Mouse (Mus musculus) midbrain, embryonic 12.5 days (tissue): ENCODE data around the gene Insl6. TPM values are rescaled to one million over a fixed set of nuclear protein-coding genes. Genes with fewer than 3 reads are reported as not detected.
A peak's percentile ranks its signal among the peaks of the same experiment; 100 is the strongest.

Experiments used
- ATAC-seq: fragments of 200-750 bp; cut with Nextera tagmentation; 2 replicates; pipeline ENCODE4 v1.8.0; 2017; ENCODE audit warnings: low read depth, moderate TSS enrichment, moderate library complexity; ENCODE audit not compliant: low FRiP score
- H3K27ac ChIP-seq: fragments of 300-500 bp; sonication (generic); replicated peaks from 2 replicates; pipeline ENCODE4 v1.5.1; 2016; ENCODE audit warnings: mild to moderate bottlenecking
- H3K27me3 ChIP-seq: fragments of 300-500 bp; sonication (generic); 2 replicates; pipeline ENCODE4 v1.6.1; 2016; ENCODE audit warnings: mild to moderate bottlenecking
- H3K36me3 ChIP-seq: fragments of 300-500 bp; sonication (generic); 2 replicates; pipeline ENCODE4 v1.6.1; 2016
- H3K4me1 ChIP-seq: fragments of 300-500 bp; sonication (generic); 2 replicates; pipeline ENCODE4 v1.6.1; 2016
- H3K4me2 ChIP-seq: fragments of 300-500 bp; sonication (generic); replicated peaks from 2 replicates; pipeline ENCODE4 v1.6.1; 2016; ENCODE audit warnings: mild to moderate bottlenecking, moderate library complexity
- H3K4me3 ChIP-seq: fragments of 300-500 bp; sonication (generic); 2 replicates; pipeline ENCODE4 v1.5.1; 2016; ENCODE audit warnings: mild to moderate bottlenecking
- H3K9ac ChIP-seq: fragments of 300-500 bp; sonication (generic); replicated peaks from 2 replicates; pipeline ENCODE4 v1.6.1; 2016; ENCODE audit warnings: mild to moderate bottlenecking, moderate library complexity
- H3K9me3 ChIP-seq: fragments of 300-500 bp; sonication (generic); 2 replicates; pipeline ENCODE4 v1.6.1; 2016; ENCODE audit warnings: mild to moderate bottlenecking
- WGBS: fragments of 180-500 bp; shearing (Covaris S2); methylation state at CpG from one replicate; pipeline ENCODE4 v1.1.7; 2016; 5-methylcytosine and 5-hydroxymethylcytosine counted together
- polyA plus RNA-seq: library from polyadenylated mRNA; unstranded; fragments of >200 nt; fragmentation: Nextera tagmentation; extraction: Ambion mirVana; gene quantifications from 2 replicates; pipeline ENCODE4 v1.2.1, GENCODE M21; 2016

Insl6 gene
- polyA plus RNA-seq, 1 experiment from 2014 or later, result 5.9 TPM

DNA sequence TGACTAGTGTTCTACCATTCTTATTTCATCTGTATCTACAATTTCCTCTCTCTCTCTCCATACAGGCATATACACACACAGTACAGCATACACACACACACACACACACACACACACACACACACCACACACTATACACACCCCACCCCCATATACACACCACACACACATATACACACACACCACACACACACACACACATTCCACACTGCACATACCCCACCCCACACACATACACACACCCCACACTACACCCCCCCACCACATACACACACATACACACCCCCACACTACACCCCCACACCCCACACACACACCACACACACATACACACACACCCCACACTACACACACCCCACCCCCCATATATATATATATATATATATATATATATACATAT is 19.7 kb upstream of the Insl6 start:
- no peak for ATAC-seq
- Histone ChIP-seq H3K27ac (no peak overlapping the region), H3K4me2 (no peak overlapping the region), H3K27me3 (no peaks in the 10 kb centered on the region), H3K9ac (no peak overlapping the region), H3K4me3 (no peak overlapping the region), H3K9me3 (no peaks in the 10 kb centered on the region), H3K36me3 (no peaks in the 10 kb centered on the region), H3K4me1 (no peaks in the 10 kb centered on the region)

DNA sequence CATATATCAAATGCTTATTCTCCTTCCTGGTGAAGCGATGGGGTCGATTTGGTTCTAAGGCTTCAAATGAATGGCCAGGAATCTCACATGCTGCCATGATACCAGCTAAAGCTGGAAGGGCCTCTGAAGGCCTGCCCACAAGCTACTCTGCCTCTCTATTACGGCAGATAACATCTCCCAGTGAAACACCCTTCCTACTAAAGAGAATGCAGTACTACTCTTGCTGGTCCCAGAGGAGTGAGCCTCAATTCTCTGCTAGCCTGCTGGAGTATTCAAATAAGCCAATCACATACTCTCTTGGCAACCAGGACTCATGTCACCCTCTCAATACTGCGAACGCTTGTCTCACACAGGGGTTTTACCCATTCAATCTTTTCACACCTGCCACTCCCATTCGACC is 17.1 kb upstream of the Insl6 start:
- WGBS, result 83% methylated on average over 6 of the region's 6 CpGs
- H3K9me3 ChIP-seq, result no peaks in the 10 kb centered on the region
- H3K36me3 ChIP-seq, result no peaks in the 10 kb centered on the region
- H3K9ac ChIP-seq, result no peak overlapping the region
- H3K4me2 ChIP-seq, result no peak overlapping the region
- H3K4me1 ChIP-seq, result no peaks in the 10 kb centered on the region
- no peak overlapping the region for H3K27ac ChIP-seq
- no peak overlapping the region for H3K4me3 ChIP-seq
- no peak for ATAC-seq
- no peaks in the 10 kb centered on the region for H3K27me3 ChIP-seq

DNA sequence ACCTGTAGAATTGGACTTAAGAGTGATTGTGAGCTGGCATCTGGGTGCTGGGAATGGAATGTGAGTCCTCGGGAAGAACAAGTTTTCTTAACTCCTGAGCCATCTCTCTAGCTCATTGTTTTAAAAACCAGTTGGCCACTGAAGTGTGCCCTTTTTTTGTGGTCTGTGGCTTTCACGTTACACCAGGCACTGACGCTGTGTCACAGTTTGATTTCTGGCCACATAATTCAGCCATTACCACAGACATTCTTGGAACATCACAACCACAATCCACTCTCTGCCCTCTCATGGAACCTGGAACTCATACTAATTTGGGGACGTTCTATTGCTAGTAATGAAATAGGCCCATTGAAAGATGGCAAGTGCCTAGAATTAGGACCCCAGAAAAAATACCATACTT is 15.9 kb upstream of the Insl6 start:
- H3K9ac ChIP-seq, result no peak overlapping the region
- no peak overlapping the region for H3K27ac ChIP-seq
- H3K36me3 ChIP-seq, result no peaks in the 10 kb centered on the region
- H3K4me3 ChIP-seq, result no peak overlapping the region
- H3K4me1 ChIP-seq, result no peaks in the 10 kb centered on the region
- WGBS, result 90% methylated on average over 4 of the region's 4 CpGs
- no peak overlapping the region for H3K4me2 ChIP-seq
- no peaks in the 10 kb centered on the region for H3K27me3 ChIP-seq
- ATAC-seq, result no peak
- H3K9me3 ChIP-seq, result no peaks in the 10 kb centered on the region

- 79% methylated on average over 2 of the region's 2 CpGs for WGBS
- Histone ChIP-seq H3K9ac (no peak overlapping the region), H3K4me1 (peaks cover 8% of the 10 kb centered on the region; the same call in 1 of the 2 replicates), H3K4me2 (no peak overlapping the region), H3K27ac (no peak overlapping the region), H3K27me3 (peaks cover 8% of the 10 kb centered on the region; the same call in 1 of the 2 replicates), H3K4me3 (no peak overlapping the region), H3K36me3 (no peaks in the 10 kb centered on the region), H3K9me3 (no peaks in the 10 kb centered on the region)
- no peak for ATAC-seq
Observed at GRCm38 (mm10) chr19:29336624-29337023, 11.5 kb upstream of the Insl6 start.

DNA sequence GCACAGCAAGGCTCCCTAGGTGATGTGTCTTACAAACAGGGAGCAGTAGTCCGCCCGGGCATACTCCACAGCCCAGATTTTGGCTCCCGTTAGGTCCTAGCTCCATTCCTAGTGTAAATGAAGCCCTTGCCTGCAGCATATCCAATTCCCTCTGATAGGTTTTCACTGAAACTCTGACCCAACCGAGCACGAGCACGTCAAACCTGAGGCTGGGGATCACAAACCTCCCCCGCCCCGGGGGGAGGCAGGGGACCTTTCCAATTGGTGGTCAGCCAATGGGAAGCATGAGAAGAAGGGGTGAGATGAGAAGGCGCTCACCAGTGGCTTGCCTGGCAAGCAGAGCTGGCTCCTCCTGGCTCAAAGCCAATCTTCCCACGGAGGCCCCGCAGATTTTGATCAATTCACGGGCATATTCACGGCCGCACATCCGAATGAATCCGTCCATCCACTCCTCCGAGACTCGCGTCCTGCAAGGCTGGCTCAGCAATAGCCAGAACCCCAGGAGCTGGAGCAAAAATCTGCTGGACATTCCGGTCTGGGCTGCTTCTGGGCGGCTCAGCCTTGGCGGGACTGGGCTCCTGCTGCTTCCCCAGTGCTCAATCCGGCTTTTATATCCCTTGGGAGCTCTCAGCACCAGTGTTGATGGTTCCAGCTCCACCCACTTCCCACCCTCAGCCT is 9.1 kb upstream of the Insl6 start, which contains the start of gene Rln1:
Gene Rln1, minus strand, starts transcription at position 603 of the 678 bp plus-strand sequence.
- Histone ChIP-seq H3K9ac (peak within 1 kb of the TSS; percentile 56), H3K9me3 (no peaks in the 10 kb centered on the region), H3K4me2 (peak within 1 kb of the TSS; percentile 60), H3K4me1 (peaks cover 8% of the 10 kb centered on the region; the same call in 1 of the 2 replicates), H3K4me3 (peak within 1 kb of the TSS; percentile 43), H3K36me3 (no peaks in the 10 kb centered on the region), H3K27me3 (peaks cover 8% of the 10 kb centered on the region; the same call in 1 of the 2 replicates), H3K27ac (no peak within 1 kb of the TSS)
- 3% methylated on average over 23 of the region's 23 CpGs for WGBS
- peak; percentile 68; the same call in 1 of the 2 replicates for ATAC-seq

- Histone ChIP-seq H3K27ac (no peak overlapping the region), H3K36me3 (no peaks in the 10 kb centered on the region), H3K9me3 (no peaks in the 10 kb centered on the region), H3K27me3 (peaks cover 11% of the 10 kb centered on the region), H3K4me1 (0 out of 2 replicates have a peak, but pooled peaks cover 2% of the 10 kb centered on the region), H3K4me3 (no peak overlapping the region), H3K4me2 (no peak overlapping the region), H3K9ac (no peak overlapping the region)
- ATAC-seq, result no peak
- WGBS, result 81% methylated on average over 13 of the region's 13 CpGs
Observed at GRCm38 (mm10) chr19:29326822-29327552, 1.8 kb upstream of the Insl6 start.

DNA sequence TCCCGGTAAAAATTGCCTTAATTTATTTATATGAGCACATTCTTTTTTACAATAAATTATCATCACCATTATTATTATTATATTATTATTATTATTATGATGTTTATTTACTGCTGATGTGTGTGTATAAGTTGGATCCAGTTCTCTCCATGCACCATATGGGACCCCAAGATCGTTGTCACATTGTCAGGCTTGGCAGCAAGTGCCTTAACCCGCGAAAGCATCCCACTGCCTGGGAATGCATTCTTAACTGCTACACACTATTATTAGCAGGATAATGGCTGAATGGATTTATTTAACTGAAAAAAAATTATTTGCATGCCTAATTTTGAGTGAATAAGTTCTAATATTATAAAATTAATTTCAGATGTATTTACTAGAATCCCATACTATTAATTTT is 1.2 kb upstream of the Insl6 start:
- no peaks in the 10 kb centered on the region for H3K36me3 ChIP-seq
- no peaks in the 10 kb centered on the region for H3K9me3 ChIP-seq
- H3K4me1 ChIP-seq, result 0 out of 2 replicates have a peak, but pooled peaks cover 2% of the 10 kb centered on the region
- no peak overlapping the region for H3K4me2 ChIP-seq
- peaks cover 11% of the 10 kb centered on the region for H3K27me3 ChIP-seq
- H3K4me3 ChIP-seq, result no peak overlapping the region
- no peak overlapping the region for H3K27ac ChIP-seq
- no peak overlapping the region for H3K9ac ChIP-seq
- ATAC-seq, result no peak
- 92% methylated on average over 4 of the region's 4 CpGs for WGBS

GRCm38 (mm10) chr19:29325852-29326180 is 660 bp upstream of the Insl6 start:
- WGBS, result 72% methylated on average over 9 of the region's 9 CpGs

GRCm38 (mm10) chr19:29323416-29324049 is 1.6 kb downstream of the Insl6 start:
- no peak for ATAC-seq
- no peaks in the 10 kb centered on the region for H3K9me3 ChIP-seq

More at GRCm38 (mm10) chr19:29325852-29326180, 660 bp upstream of the Insl6 start:
- Histone ChIP-seq H3K4me1 (0 out of 2 replicates have a peak, but pooled peaks cover 2% of the 10 kb centered on the region), H3K9ac (no peak overlapping the region), H3K36me3 (no peaks in the 10 kb centered on the region), H3K27me3 (peaks cover 11% of the 10 kb centered on the region), H3K4me2 (peak overlapping the region; percentile 57), H3K27ac (no peak overlapping the region), H3K4me3 (no peak overlapping the region), H3K9me3 (no peaks in the 10 kb centered on the region)
- no peak for ATAC-seq

DNA sequence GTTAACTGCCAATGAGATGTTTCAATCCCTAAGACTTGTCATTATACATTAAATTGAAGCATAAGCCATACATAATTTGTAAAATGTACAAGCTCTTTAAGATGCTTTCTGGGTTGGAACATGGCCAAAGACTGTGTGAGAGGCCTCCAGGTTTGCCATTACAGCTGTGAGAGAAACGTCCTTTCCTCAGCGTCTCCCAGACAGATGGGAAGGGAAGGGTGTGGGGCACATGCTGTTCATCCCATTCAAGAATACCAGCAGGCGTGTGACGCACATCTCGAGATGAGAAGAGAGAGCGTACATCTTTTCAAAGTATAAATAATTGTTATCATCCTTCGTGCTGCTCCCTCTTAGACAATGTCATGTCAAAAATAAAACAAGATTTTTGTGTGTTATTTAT is 12.5 kb downstream of the Insl6 start:
- Histone ChIP-seq H3K27ac (no peak overlapping the region), H3K36me3 (peaks cover 31% of the 10 kb centered on the region), H3K9me3 (peaks cover 11% of the 10 kb centered on the region; the same call in 1 of the 2 replicates), H3K27me3 (no peaks in the 10 kb centered on the region), H3K4me3 (no peak overlapping the region), H3K4me2 (no peak overlapping the region), H3K4me1 (no peaks in the 10 kb centered on the region), H3K9ac (no peak overlapping the region)
- no peak for ATAC-seq
- WGBS, result 71% methylated on average over 7 of the region's 7 CpGs

More at GRCm38 (mm10) chr19:29323416-29324049, 1.6 kb downstream of the Insl6 start:
- peaks cover 11% of the 10 kb centered on the region for H3K27me3 ChIP-seq
- no peak overlapping the region for H3K4me3 ChIP-seq
- H3K36me3 ChIP-seq, result no peaks in the 10 kb centered on the region
- no peak overlapping the region for H3K4me2 ChIP-seq
- no peak overlapping the region for H3K9ac ChIP-seq
- WGBS, result 85% methylated on average over 8 of the region's 8 CpGs
- no peak overlapping the region for H3K27ac ChIP-seq
- 0 out of 2 replicates have a peak, but pooled peaks cover 2% of the 10 kb centered on the region for H3K4me1 ChIP-seq

- no peak for ATAC-seq
- no peak overlapping the region for H3K4me3 ChIP-seq
- H3K4me1 ChIP-seq, result no peaks in the 10 kb centered on the region
- no peak overlapping the region for H3K4me2 ChIP-seq
- H3K9me3 ChIP-seq, result peaks cover 11% of the 10 kb centered on the region; the same call in 1 of the 2 replicates
- no peak overlapping the region for H3K27ac ChIP-seq
- H3K36me3 ChIP-seq, result peaks cover 31% of the 10 kb centered on the region
- 96% methylated on average over 8 of the region's 8 CpGs for WGBS
- H3K9ac ChIP-seq, result no peak overlapping the region
- no peaks in the 10 kb centered on the region for H3K27me3 ChIP-seq
Observed at GRCm38 (mm10) chr19:29311791-29312190, 13.4 kb downstream of the Insl6 start.

DNA sequence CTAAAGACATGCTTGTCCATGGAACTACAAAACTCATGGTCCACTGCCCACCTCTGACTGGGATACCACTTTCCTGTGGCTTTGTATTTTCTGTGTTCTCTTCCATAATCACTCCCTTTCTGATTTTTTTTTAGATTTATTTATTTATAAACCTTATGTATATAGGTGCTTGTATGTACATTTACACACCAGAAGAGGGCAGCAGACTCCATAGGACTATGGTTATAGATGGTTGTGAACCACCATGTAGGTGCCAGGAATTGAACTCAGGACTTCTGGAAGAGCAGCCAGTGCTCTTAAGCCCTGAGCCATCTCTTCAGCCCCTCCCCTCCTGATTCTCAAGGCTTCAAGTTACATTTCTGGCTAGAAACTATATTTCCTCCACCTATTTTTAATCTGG is 16.3 kb downstream of the Insl6 start:
- H3K4me1 ChIP-seq, result no peaks in the 10 kb centered on the region
- no peak for ATAC-seq
- H3K36me3 ChIP-seq, result peaks cover 32% of the 10 kb centered on the region
- no peak overlapping the region for H3K4me2 ChIP-seq
- H3K27me3 ChIP-seq, result no peaks in the 10 kb centered on the region
- no peak overlapping the region for H3K4me3 ChIP-seq
- H3K9ac ChIP-seq, result no peak overlapping the region
- H3K9me3 ChIP-seq, result no peaks in the 10 kb centered on the region
- H3K27ac ChIP-seq, result no peak overlapping the region
